Mouse (Mus musculus) ES-CJ7 (cell line): ENCODE results near the gene Gm16513.
"Not testable (repeated sequence)": the region's sequence is repeated elsewhere in the genome, so short reads cannot be mapped to it uniquely, and the experiment has no call there.

Experiments used
- DNase-seq: peaks from one replicate; pipeline ENCODE4 v3.0.0; 2011; ENCODE audit warnings: low read depth, low spot score

Gene Gm16513

GRCm38 (mm10) chr5:95182324-95182723, at the start of gene Gm16513:
Gene Gm16513 (plus strand): TSS chr5:95182624.
- not testable (repeated sequence) for DNase-seq
